In genomic region chr7:125471991-125472741, GRCm38 (mm10) we compare ENCODE assay signal across 8 mouse cellular contexts. TPM values are rescaled to one million over a fixed set of nuclear protein-coding genes. Genes with fewer than 3 reads are reported as not detected.
DNase-seq lines count a peak whose midpoint lies in the region; ATAC-seq lines count a peak whose summit lies in the region.

No protein-coding gene starts in this region.

- H3K4me1 ChIP-seq in hindbrain, embryonic 13.5 days (replicated peaks), result peaks cover 38% of the 10 kb centered on the region

- H3K27me3 ChIP-seq in hindbrain, embryonic 13.5 days, result no peaks in the 10 kb centered on the region

- H3K36me3 ChIP-seq in hindbrain, embryonic 13.5 days, result peaks cover 36% of the 10 kb centered on the region

- WGBS in hindbrain, embryonic 13.5 days, result 37% methylated on average over 13 of the region's 13 CpGs

- no peaks in the 10 kb centered on the region for H3K9me3 ChIP-seq in hindbrain, embryonic 13.5 days

- peak; percentile 87 for DNase-seq in NIH3T3 (ENCODE audit: low read depth)
- DNase-seq in cerebellum, postnatal 10 days, result peak; percentile 89 to 91
- DNase-seq in frontal cortex, postnatal 14 days (ENCODE audit: low spot score in 2 of 2), result peak; percentile 40 to 71
- DNase-seq in layer of hippocampus, postnatal 25 days (ENCODE audit: extremely low spot score in 1 of 2, low spot score in 1 of 2), result peak; percentile 48 to 80
- peak; percentile 92 for DNase-seq in lung, postnatal 25 days (ENCODE audit: low spot score)
- DNase-seq in retina, embryonic 14.5 days (ENCODE audit: low spot score), result peak; percentile 92
- peak; percentile 85 for DNase-seq in thymus, postnatal 36 days

- no peak overlapping the region for H3K4me2 ChIP-seq in hindbrain, embryonic 13.5 days

- peak overlapping the region; percentile 40 for H3K9ac ChIP-seq in hindbrain, embryonic 13.5 days

- ATAC-seq in hindbrain, embryonic 13.5 days (ENCODE audit: low FRiP score), result peak; percentile 64; the same call in 1 of the 2 replicates

- H3K27ac ChIP-seq in hindbrain, embryonic 13.5 days, result peak overlapping the region; percentile 70

- H3K4me3 ChIP-seq in hindbrain, embryonic 13.5 days, result no peak overlapping the region

RNA-seq across cellular contexts. Expression of gene Nsmce1, which starts 19.2 kb away (rescaled TPM):
- 104 TPM in 2 replicates for polyA plus RNA-seq in hindbrain, embryonic 13.5 days (2015; fragmentation: Nextera tagmentation; extraction: Ambion mirVana)
- 10 to 100 TPM; 16.6 to 18.1 TPM for total RNA-seq in layer of hippocampus, postnatal 25 days (2021)

RNA-seq across cellular contexts. Expression of gene Kdm8, which starts 27.7 kb away (rescaled TPM):
- 5.4 and 5.9 TPM in 2 replicates for polyA plus RNA-seq in hindbrain, embryonic 13.5 days (2015; fragmentation: Nextera tagmentation; extraction: Ambion mirVana)
- 1 to 10 TPM; 3.9 to 5.6 TPM for total RNA-seq in layer of hippocampus, postnatal 25 days (2021)
